ENCODE assay signal across 9 mouse cellular contexts in genomic region chr15:89453865-89454478, GRCm38 (mm10). TPM values are rescaled to one million over a fixed set of nuclear protein-coding genes. Genes with fewer than 3 reads are reported as not detected.
DNase-seq lines count a peak whose midpoint lies in the region; ATAC-seq and TF ChIP-seq lines count a peak whose summit lies in the region.
"Had no signal": no experiment of that assay in that cellular context is flagged by ENCODE, and none has a peak within 500 bp of the region (broad histone marks: within the 10 kb centered on the region; RNA-seq: fewer than 3 reads in every experiment).

Gene Mapk8ip2, plus strand, starts transcription at chr15:89453913.

- H3K36me3 ChIP-seq in erythroblast, embryonic 14.5 days (ENCODE audit: control insufficient read depth): no peaks in the 10 kb centered on the region
- no peaks in the 10 kb centered on the region for H3K36me3 ChIP-seq in ES-Bruce4 (ENCODE audit: control insufficient read depth, insufficient read depth, low read length, poor library complexity, severe bottlenecking)
- H3K36me3 ChIP-seq in hindbrain, embryonic 16.5 days (ENCODE audit: control insufficient read depth, insufficient read depth, low read length): peaks cover 27% of the 10 kb centered on the region
- no peaks in the 10 kb centered on the region for H3K36me3 ChIP-seq in liver, postnatal 0 days (replicated peaks; ENCODE audit: insufficient read depth, low read length)
- no peaks in the 10 kb centered on the region for H3K36me3 ChIP-seq in splenic B cell, adult 2 months (ENCODE audit: control insufficient read depth, insufficient read depth, low read length, poor library complexity, severe bottlenecking)

- ATAC-seq in erythroblast, adult 5-6 weeks (replicated peaks; ENCODE audit: low FRiP score, poor library complexity, severe bottlenecking): no peak
- peak; percentile 79 for ATAC-seq in hindbrain, embryonic 16.5 days
- ATAC-seq in liver, postnatal 0 days: no peak

- H3K9ac ChIP-seq in ES-Bruce4 (ENCODE audit: low read depth, poor library complexity, severe bottlenecking): peak within 1 kb of the TSS; percentile 17; the same call in 1 of the 2 replicates
- H3K9ac ChIP-seq in hindbrain, embryonic 16.5 days (ENCODE audit: low read depth, low read length): peak within 1 kb of the TSS; percentile 65
- H3K9ac ChIP-seq in liver, postnatal 0 days (replicated peaks): no peak within 1 kb of the TSS

- H3K27ac ChIP-seq in ES-Bruce4 (ENCODE audit: insufficient read depth, low read length): no peak within 1 kb of the TSS
- H3K27ac ChIP-seq in hindbrain, embryonic 16.5 days (ENCODE audit: low read depth, low read length): peak within 1 kb of the TSS; percentile 68
- H3K27ac ChIP-seq in liver, postnatal 0 days (ENCODE audit: low read depth): no peak within 1 kb of the TSS

- peaks cover 61% of the 10 kb centered on the region for H3K27me3 ChIP-seq in erythroblast, embryonic 14.5 days (ENCODE audit: control insufficient read depth)
- H3K27me3 ChIP-seq in ES-Bruce4 (ENCODE audit: control insufficient read depth, insufficient read depth, low read length, poor library complexity, severe bottlenecking): no peaks in the 10 kb centered on the region
- no peaks in the 10 kb centered on the region for H3K27me3 ChIP-seq in hindbrain, embryonic 16.5 days (replicated peaks; ENCODE audit: control insufficient read depth, insufficient read depth, low read length)
- H3K27me3 ChIP-seq in liver, postnatal 0 days (ENCODE audit: insufficient read depth, low read length): peaks cover 32% of the 10 kb centered on the region
- no peaks in the 10 kb centered on the region for H3K27me3 ChIP-seq in splenic B cell, adult 2 months (ENCODE audit: control insufficient read depth, insufficient read depth, low read length, poor library complexity, severe bottlenecking)

- no peak for TF ChIP-seq EP300 in ES-Bruce4 (IDR thresholded peaks at IDR 0.05; ENCODE audit: insufficient read depth, low read depth, low read length)
- no peak for TF ChIP-seq EP300 in liver, postnatal 0 days (IDR thresholded peaks at IDR 0.05; ENCODE audit: low read depth)

- peak; percentile 43 for DNase-seq in embryo, embryonic 10.5 days (ENCODE audit: low spot score)
- DNase-seq in liver, postnatal 0 days: no peak
- peak; percentile 37 for DNase-seq in splenic B cell, adult 2 months (ENCODE audit: low read depth, low spot score)
- DNase-seq in kidney, postnatal 14 days: no peak

- peak within 1 kb of the TSS; percentile 12 for H3K4me3 ChIP-seq in erythroblast, embryonic 14.5 days (replicated peaks)
- peak within 1 kb of the TSS; percentile 89 for H3K4me3 ChIP-seq in ES-Bruce4 (ENCODE audit: low read depth, low read length)
- peak within 1 kb of the TSS; percentile 48 for H3K4me3 ChIP-seq in hindbrain, embryonic 16.5 days (ENCODE audit: low read length)
- H3K4me3 ChIP-seq in liver, postnatal 0 days (ENCODE audit: low read depth, low read length): peak within 1 kb of the TSS; percentile 21

- no peak for TF ChIP-seq CTCF in ES-Bruce4 (IDR thresholded peaks at IDR 0.05; ENCODE audit: low read depth, low read length)
- no peak for TF ChIP-seq CTCF in liver, postnatal 0 days (IDR thresholded peaks at IDR 0.05; ENCODE audit: low read depth)

- peak within 1 kb of the TSS; percentile 79 for H3K4me2 ChIP-seq in hindbrain, embryonic 16.5 days (ENCODE audit: low read length)
- H3K4me2 ChIP-seq in liver, postnatal 0 days (ENCODE audit: low read depth, low read length): peak within 1 kb of the TSS; percentile 63

- no peak for TF ChIP-seq POLR2A in ES-Bruce4 (IDR thresholded peaks at IDR 0.05; ENCODE audit: insufficient read depth, low read length)

- H3K4me1 ChIP-seq in erythroblast, embryonic 14.5 days (ENCODE audit: control insufficient read depth): peaks cover 6% of the 10 kb centered on the region
- peaks cover 2% of the 10 kb centered on the region for H3K4me1 ChIP-seq in ES-Bruce4 (ENCODE audit: control insufficient read depth, insufficient read depth, low read length)
- H3K4me1 ChIP-seq in hindbrain, embryonic 16.5 days (ENCODE audit: control insufficient read depth, insufficient read depth, low read depth, low read length): peaks cover 21% of the 10 kb centered on the region
- peaks cover 7% of the 10 kb centered on the region for H3K4me1 ChIP-seq in liver, postnatal 0 days (ENCODE audit: insufficient read depth)

- WGBS in hindbrain, embryonic 16.5 days: 0% methylated on average over 48 of the region's 53 CpGs
- 2% methylated on average over 46 of the region's 53 CpGs for WGBS in liver, postnatal 0 days (ENCODE audit: insufficient replicate concordance)

- H3K9me3 ChIP-seq in erythroblast, embryonic 14.5 days (ENCODE audit: control insufficient read depth, low read length): no peaks in the 10 kb centered on the region; the same call in 1 of the 2 replicates
- no peaks in the 10 kb centered on the region for H3K9me3 ChIP-seq in ES-Bruce4 (replicated peaks; ENCODE audit: control insufficient read depth, insufficient read depth, low read length, poor library complexity, severe bottlenecking)
- no peaks in the 10 kb centered on the region for H3K9me3 ChIP-seq in hindbrain, embryonic 16.5 days (ENCODE audit: control insufficient read depth, low read length)
- H3K9me3 ChIP-seq in liver, postnatal 0 days (ENCODE audit: low read length): no peaks in the 10 kb centered on the region

RNA-seq across cellular contexts. Expression of gene Mapk8ip2, which starts in this region (rescaled TPM):
- polyA plus RNA-seq in erythroblast, embryonic 14.5 days (2012): not detected in 2 replicates
- total RNA-seq in erythroblast, adult 5-6 weeks (2015; ENCODE audit: low replicate concordance): 0.19 and 0.21 TPM in 2 replicates
- 0.14 and 0.34 TPM in 2 replicates for total RNA-seq in erythroblast, adult 5-6 weeks (2017; ENCODE audit: low replicate concordance)
- polyA plus RNA-seq in ES-Bruce4 (2011; ENCODE audit: insufficient read depth, insufficient read length, low read depth, missing spikeins): 4.2 and 4.9 TPM in 2 replicates
- 84.5 and 88.1 TPM in 2 replicates for polyA plus RNA-seq in hindbrain, embryonic 16.5 days (2015; fragmentation: Nextera tagmentation; extraction: Ambion mirVana)
- not detected in 2 replicates for polyA plus RNA-seq in liver, postnatal 0 days (2015; fragmentation: Nextera tagmentation; extraction: Ambion mirVana)
- polyA plus RNA-seq: C2C12 had no signal

Comparison
In these comparisons a context has a peak if more than half of its experiments do, and no peak if none do; other contexts are left out.
1. RNA of gene Mapk8ip2 (polyA plus RNA-seq): 84.5 to 88.1 TPM in hindbrain, embryonic 16.5 days; 4.2 to 4.9 TPM in ES-Bruce4, not detected in erythroblast, embryonic 14.5 days and not detected in liver, postnatal 0 days; every median in the first group is over 10 times any median in the second.
2. H3K4me3 ChIP-seq: peak in every context shown above with its lines; median percentile 89 in ES-Bruce4; 48 in hindbrain, embryonic 16.5 days; 21 in liver, postnatal 0 days; 12 in erythroblast, embryonic 14.5 days.
3. DNase-seq: peak in embryo, embryonic 10.5 days (single experiment) and splenic B cell, adult 2 months (single experiment); none in liver, postnatal 0 days (single experiment) and kidney, postnatal 14 days (single experiment).